8 mouse cellular contexts compared by ENCODE assay signal in the genomic region with DNA sequence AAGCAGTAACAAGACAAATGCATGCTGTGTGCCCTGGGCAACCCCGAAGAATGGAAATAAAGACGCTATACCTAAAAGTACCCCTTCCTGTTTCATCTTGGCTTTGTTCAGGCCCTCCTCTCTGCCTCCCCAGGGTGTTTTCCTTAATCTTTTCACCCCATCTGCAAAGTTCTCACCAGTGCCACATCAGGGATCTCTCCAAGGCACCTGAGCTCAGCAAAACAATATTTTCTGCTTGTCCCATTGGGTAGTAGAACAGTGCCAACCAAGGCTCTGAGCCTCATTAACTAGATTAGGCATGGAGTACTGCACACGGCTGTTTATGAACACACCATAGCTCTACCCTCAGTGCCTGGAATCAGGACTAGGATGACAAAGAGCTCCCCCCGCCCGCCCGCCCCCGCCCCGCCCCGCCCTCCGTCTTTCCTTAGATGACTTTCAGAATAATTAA. TPM values are rescaled to one million over a fixed set of nuclear protein-coding genes. Genes with fewer than 3 reads are reported as not detected.
DNase-seq lines count a peak whose midpoint lies in the region; ATAC-seq and TF ChIP-seq lines count a peak whose summit lies in the region.
"Had no signal": no experiment of that assay in that cellular context is flagged by ENCODE, and none has a peak within 500 bp of the region (broad histone marks: within the 10 kb centered on the region; RNA-seq: fewer than 3 reads in every experiment).

No protein-coding gene starts in this region.

- H3K27me3 ChIP-seq in G1E (ENCODE audit: insufficient read depth, low read length), result no peaks in the 10 kb centered on the region
- no peaks in the 10 kb centered on the region for H3K27me3 ChIP-seq in forebrain, embryonic 14.5 days (replicated peaks; ENCODE audit: control insufficient read depth, insufficient read depth, low read length)
- H3K27me3 ChIP-seq in intestine, postnatal 0 days (replicated peaks; ENCODE audit: control insufficient read depth, insufficient read depth, low read length), result no peaks in the 10 kb centered on the region
- no peaks in the 10 kb centered on the region for H3K27me3 ChIP-seq in midbrain, embryonic 14.5 days (ENCODE audit: control insufficient read depth, insufficient read depth, low read length)

- peaks cover 15% of the 10 kb centered on the region for H3K36me3 ChIP-seq in G1E (replicated peaks)
- H3K36me3 ChIP-seq in forebrain, embryonic 14.5 days (ENCODE audit: control insufficient read depth, insufficient read depth, low read length), result 0 out of 2 replicates have a peak, but pooled peaks cover 4% of the 10 kb centered on the region
- H3K36me3 ChIP-seq in intestine, postnatal 0 days (ENCODE audit: control insufficient read depth, insufficient read depth), result no peaks in the 10 kb centered on the region
- H3K36me3 ChIP-seq in midbrain, embryonic 14.5 days (ENCODE audit: control insufficient read depth, insufficient read depth, low read length), result no peaks in the 10 kb centered on the region

- peak overlapping the region; percentile 89 for H3K9ac ChIP-seq in forebrain, embryonic 14.5 days (ENCODE audit: low read length)
- H3K9ac ChIP-seq in intestine, postnatal 0 days (ENCODE audit: low read depth, low read length), result 0 out of 2 replicates have a peak overlapping the region, but pooled peaks have one; percentile 8
- peak overlapping the region; percentile 97 for H3K9ac ChIP-seq in midbrain, embryonic 14.5 days (replicated peaks; ENCODE audit: low read length)

- peak overlapping the region; percentile 100 for H3K27ac ChIP-seq in forebrain, embryonic 14.5 days (ENCODE audit: low read depth, low read length)
- H3K27ac ChIP-seq in intestine, postnatal 0 days (ENCODE audit: low read depth, low read length), result peak overlapping the region; percentile 99
- peak overlapping the region; percentile 99 for H3K27ac ChIP-seq in midbrain, embryonic 14.5 days (replicated peaks; ENCODE audit: low read depth, low read length)

- TF ChIP-seq CTCF in G1E (IDR thresholded peaks at IDR 0.05; ENCODE audit: low read depth, low read length), result no peak
- no peak for TF ChIP-seq CTCF in intestine, postnatal 0 days (IDR thresholded peaks at IDR 0.05; ENCODE audit: low read depth)

- peak; percentile 20 for DNase-seq in G1E (ENCODE audit: low spot score)
- peak; percentile 88 for DNase-seq in forebrain, embryonic 14.5 days (ENCODE audit: low spot score)
- DNase-seq in midbrain, embryonic 14.5 days, result peak; percentile 78
- DNase-seq in adrenal gland, adult 2 months, result no peak
- DNase-seq in thymus, postnatal 0 days (ENCODE audit: low spot score), result no peak

- H3K4me1 ChIP-seq in G1E (ENCODE audit: insufficient read depth, low read depth, low read length), result peaks cover 26% of the 10 kb centered on the region
- H3K4me1 ChIP-seq in forebrain, embryonic 14.5 days (ENCODE audit: control insufficient read depth, insufficient read depth, low read length), result peaks cover 28% of the 10 kb centered on the region
- H3K4me1 ChIP-seq in intestine, postnatal 0 days (replicated peaks; ENCODE audit: control insufficient read depth, insufficient read depth, low read length), result 0 out of 2 replicates have a peak, but pooled peaks cover 3% of the 10 kb centered on the region
- peaks cover 27% of the 10 kb centered on the region for H3K4me1 ChIP-seq in midbrain, embryonic 14.5 days (ENCODE audit: control insufficient read depth, insufficient read depth, low read length)

- no peaks in the 10 kb centered on the region for H3K9me3 ChIP-seq in G1E (replicated peaks)
- no peaks in the 10 kb centered on the region for H3K9me3 ChIP-seq in forebrain, embryonic 14.5 days (replicated peaks; ENCODE audit: control insufficient read depth, low read length)
- no peaks in the 10 kb centered on the region for H3K9me3 ChIP-seq in intestine, postnatal 0 days (ENCODE audit: control insufficient read depth)
- no peaks in the 10 kb centered on the region for H3K9me3 ChIP-seq in midbrain, embryonic 14.5 days (ENCODE audit: control insufficient read depth, low read length)

- WGBS in forebrain, embryonic 14.5 days, result 2% methylated on average over 10 of the region's 10 CpGs
- WGBS in intestine, postnatal 0 days, result 7% methylated on average over 10 of the region's 10 CpGs
- WGBS in midbrain, embryonic 14.5 days, result under 1% methylated on average over 10 of the region's 10 CpGs

- H3K4me3 ChIP-seq in G1E (ENCODE audit: low read depth, low read length), result no peak overlapping the region; the same call in 1 of the 2 replicates
- peak overlapping the region; percentile 64 for H3K4me3 ChIP-seq in forebrain, embryonic 14.5 days (ENCODE audit: low read depth, low read length)
- peak overlapping the region; percentile 64 for H3K4me3 ChIP-seq in intestine, postnatal 0 days (ENCODE audit: low read depth, low read length)
- peak overlapping the region; percentile 65 for H3K4me3 ChIP-seq in midbrain, embryonic 14.5 days (replicated peaks; ENCODE audit: low read depth, low read length)

- peak overlapping the region; percentile 76 for H3K4me2 ChIP-seq in forebrain, embryonic 14.5 days (ENCODE audit: low read length)
- peak overlapping the region; percentile 76 for H3K4me2 ChIP-seq in intestine, postnatal 0 days (replicated peaks; ENCODE audit: low read depth)
- H3K4me2 ChIP-seq in midbrain, embryonic 14.5 days (ENCODE audit: low read length), result peak overlapping the region; percentile 64

- ATAC-seq in G1E (ENCODE audit: extremely low read depth, insufficient number of reproducible peaks, low FRiP score, poor library complexity, severe bottlenecking), result no peak
- peak; percentile 72 for ATAC-seq in cerebellum, adult (ENCODE audit: insufficient number of reproducible peaks, low FRiP score, low TSS enrichment)
- ATAC-seq in forebrain, embryonic 14.5 days, result peak; percentile 83
- no peak for ATAC-seq in intestine, postnatal 0 days
- ATAC-seq in midbrain, embryonic 14.5 days (ENCODE audit: low FRiP score, low TSS enrichment), result peak; percentile 72

RNA-seq across cellular contexts. Expression of a gene that starts 0.8 kb away (rescaled TPM):
- total RNA-seq in G1E (2014; fragmentation: Nextera tagmentation), result 34.4 and 46.0 TPM in 2 replicates
- total RNA-seq in G1E (2017), result 46.4 and 48.4 TPM in 2 replicates
- polyA plus RNA-seq in G1E (2012), result 75.8 and 90.9 TPM in 2 replicates
- polyA plus RNA-seq in forebrain, embryonic 14.5 days (2014; fragmentation: Nextera tagmentation; extraction: Ambion mirVana), result 10.2 and 10.3 TPM in 2 replicates
- polyA plus RNA-seq in intestine, postnatal 0 days (2015; fragmentation: Nextera tagmentation; extraction: Ambion mirVana), result 18.0 and 19.6 TPM in 2 replicates
- 11.9 and 13.1 TPM in 2 replicates for polyA plus RNA-seq in midbrain, embryonic 14.5 days (2014; fragmentation: Nextera tagmentation; extraction: Ambion mirVana)
- total RNA-seq in adrenal gland, adult 2 months (2021), result 100 to 1,000 TPM; 163 to 189 TPM
- polyA plus RNA-seq in adrenal gland, adult 2 months (2012; rRNA removed), result 175 and 195 TPM in 2 replicates
- polyA plus RNA-seq in thymus, postnatal 0 days (2015; fragmentation: Nextera tagmentation; extraction: Ambion mirVana), result 16.2 and 20.0 TPM in 2 replicates

RNA-seq across cellular contexts. Expression of a gene that starts 5.2 kb away (rescaled TPM):
- total RNA-seq in G1E (2014; fragmentation: Nextera tagmentation) (238 and 283 TPM in 2 replicates), G1E (2017) (170 and 260 TPM in 2 replicates)
- polyA plus RNA-seq in G1E (2012), result 26.4 and 38.7 TPM in 2 replicates
- polyA plus RNA-seq in forebrain, embryonic 14.5 days (2014; fragmentation: Nextera tagmentation; extraction: Ambion mirVana), result 89.6 and 104 TPM in 2 replicates
- 52.4 and 60.1 TPM in 2 replicates for polyA plus RNA-seq in intestine, postnatal 0 days (2015; fragmentation: Nextera tagmentation; extraction: Ambion mirVana)
- polyA plus RNA-seq in midbrain, embryonic 14.5 days (2014; fragmentation: Nextera tagmentation; extraction: Ambion mirVana), result 122 and 144 TPM in 2 replicates
- total RNA-seq in adrenal gland, adult 2 months (2021), result 10 to 100 TPM; 59.5 to 63.7 TPM
- 2.3 and 2.6 TPM in 2 replicates for polyA plus RNA-seq in adrenal gland, adult 2 months (2012; rRNA removed)
- 124 and 132 TPM in 2 replicates for polyA plus RNA-seq in thymus, postnatal 0 days (2015; fragmentation: Nextera tagmentation; extraction: Ambion mirVana)

RNA-seq across cellular contexts. Expression of a gene that starts 45.3 kb away (rescaled TPM):
- not detected in 2 replicates for total RNA-seq in G1E (2014; fragmentation: Nextera tagmentation)
- total RNA-seq in G1E (2017), result 0.23 TPM in 1 of 2 replicates, not detected in the other
- not detected in 2 replicates for polyA plus RNA-seq in G1E (2012)
- polyA plus RNA-seq in forebrain, embryonic 14.5 days (2014; fragmentation: Nextera tagmentation; extraction: Ambion mirVana), result not detected in 2 replicates
- 92.5 and 139 TPM in 2 replicates for polyA plus RNA-seq in intestine, postnatal 0 days (2015; fragmentation: Nextera tagmentation; extraction: Ambion mirVana)
- polyA plus RNA-seq in midbrain, embryonic 14.5 days (2014; fragmentation: Nextera tagmentation; extraction: Ambion mirVana), result 0.50 and 0.57 TPM in 2 replicates
- total RNA-seq in adrenal gland, adult 2 months (2021), result not detected
- not detected in 2 replicates for polyA plus RNA-seq in adrenal gland, adult 2 months (2012; rRNA removed)
- polyA plus RNA-seq in thymus, postnatal 0 days (2015; fragmentation: Nextera tagmentation; extraction: Ambion mirVana), result not detected in 2 replicates
- polyA plus RNA-seq: spleen, adult 2 months had no signal

Comparison
In these comparisons a context has a peak if more than half of its experiments do, and no peak if none do; other contexts are left out.
1. ATAC-seq: peak in cerebellum, adult (single experiment), forebrain, embryonic 14.5 days (single experiment) and midbrain, embryonic 14.5 days (single experiment); none in G1E (single experiment) and intestine, postnatal 0 days (single experiment).
2. DNase-seq: peak in G1E (single experiment), forebrain, embryonic 14.5 days (single experiment) and midbrain, embryonic 14.5 days (single experiment); none in adrenal gland, adult 2 months (single experiment) and thymus, postnatal 0 days (single experiment).
3. H3K9ac ChIP-seq: peak in every context shown above with its lines; median percentile 97 in midbrain, embryonic 14.5 days; 89 in forebrain, embryonic 14.5 days; 8 in intestine, postnatal 0 days.
4. RNA of a gene that starts 45.3 kb away (polyA plus RNA-seq): 92.5 to 139 TPM in intestine, postnatal 0 days; 0.50 to 0.57 TPM in midbrain, embryonic 14.5 days, not detected in forebrain, embryonic 14.5 days, not detected in thymus, postnatal 0 days, not detected in G1E and not detected in adrenal gland, adult 2 months; every median in the first group is over 10 times any median in the second.
5. Peak in every context shown above with its lines, with median percentiles within 50 percentile points of each other: H3K27ac ChIP-seq and H3K4me2 ChIP-seq.